Mouse (Mus musculus) lung, postnatal 0 days (tissue): ENCODE data around the gene Tpst1.

Experiments
- CTCF ChIP-seq: IDR thresholded peaks from 2 replicates; pipeline ENCODE4 v1.5.1; 2016; ENCODE audit warnings: antibody characterized with exemption, mild to moderate bottlenecking
- EP300 ChIP-seq: IDR thresholded peaks from 2 replicates; pipeline ENCODE4 v1.6.1; 2016; ENCODE audit warnings: antibody characterized with exemption, mild to moderate bottlenecking, control low read depth

- TF ChIP-seq EP300 (no peak; the same call in 1 of the 2 replicates), CTCF (no peak)
These were observed 99.9 kb downstream of the Tpst1 start for GRCm38 (mm10) chr5:130173012-130173411.
